Mouse (Mus musculus): ENCODE results near the gene Ccl20. TPM values are rescaled to one million over a fixed set of nuclear protein-coding genes. Genes with fewer than 3 reads are reported as not detected.

Ccl20 gene
- polyA plus RNA-seq, 1 experiment from 2014 or later: not detected

GRCm38 (mm10) chr1:83099580-83100137, 16.9 kb upstream of the Ccl20 start:
- Histone ChIP-seq H3K36me3 (ENCODE audit: control insufficient read depth, insufficient read depth, low read length) (no peaks in the 10 kb centered on the region), H3K27me3 (ENCODE audit: control insufficient read depth, insufficient read depth, low read length) (no peaks in the 10 kb centered on the region), H3K9ac (replicated peaks; ENCODE audit: low read depth, low read length) (no peak overlapping the region), H3K27ac (ENCODE audit: low read depth, low read length) (no peak overlapping the region), H3K9me3 (ENCODE audit: control insufficient read depth, low read length) (no peaks in the 10 kb centered on the region; the same call in 1 of the 2 replicates), H3K4me2 (ENCODE audit: low read depth, low read length) (no peak overlapping the region), H3K4me1 (ENCODE audit: control insufficient read depth, insufficient read depth, low read length) (no peaks in the 10 kb centered on the region), H3K4me3 (ENCODE audit: low read depth, low read length) (no peak overlapping the region)
- WGBS: 86% methylated on average over 7 of the region's 7 CpGs
- ATAC-seq (ENCODE audit: low read depth): no peak

GRCm38 (mm10) chr1:83101891-83102290, 14.7 kb upstream of the Ccl20 start:
- H3K9me3 ChIP-seq (ENCODE audit: control insufficient read depth, low read length): no peaks in the 10 kb centered on the region; the same call in 1 of the 2 replicates
- H3K27ac ChIP-seq (ENCODE audit: low read depth, low read length): no peak overlapping the region
- H3K4me1 ChIP-seq (ENCODE audit: control insufficient read depth, insufficient read depth, low read length): no peaks in the 10 kb centered on the region
- H3K27me3 ChIP-seq (ENCODE audit: control insufficient read depth, insufficient read depth, low read length): no peaks in the 10 kb centered on the region
- WGBS: 35% methylated on average over 3 of the region's 3 CpGs
- H3K4me2 ChIP-seq (ENCODE audit: low read depth, low read length): no peak overlapping the region
- no peak overlapping the region for H3K9ac ChIP-seq (replicated peaks; ENCODE audit: low read depth, low read length)
- H3K4me3 ChIP-seq (ENCODE audit: low read depth, low read length): no peak overlapping the region
- ATAC-seq (ENCODE audit: low read depth): 0 out of 2 replicates have a peak, but pooled peaks have one; percentile 34
- H3K36me3 ChIP-seq (ENCODE audit: control insufficient read depth, insufficient read depth, low read length): no peaks in the 10 kb centered on the region

- ATAC-seq (ENCODE audit: low read depth): no peak
- Histone ChIP-seq H3K4me2 (ENCODE audit: low read depth, low read length) (no peak overlapping the region), H3K4me3 (ENCODE audit: low read depth, low read length) (no peak overlapping the region), H3K9me3 (ENCODE audit: control insufficient read depth, low read length) (no peaks in the 10 kb centered on the region; the same call in 1 of the 2 replicates), H3K36me3 (ENCODE audit: control insufficient read depth, insufficient read depth, low read length) (no peaks in the 10 kb centered on the region), H3K27ac (ENCODE audit: low read depth, low read length) (no peak overlapping the region), H3K27me3 (ENCODE audit: control insufficient read depth, insufficient read depth, low read length) (no peaks in the 10 kb centered on the region), H3K4me1 (ENCODE audit: control insufficient read depth, insufficient read depth, low read length) (no peaks in the 10 kb centered on the region), H3K9ac (replicated peaks; ENCODE audit: low read depth, low read length) (no peak overlapping the region)
- WGBS: 68% methylated on average over 1 of the region's 1 CpGs
Measured at GRCm38 (mm10) chr1:83105464-83105863, 11.1 kb upstream of the Ccl20 start.

- Histone ChIP-seq H3K9me3 (ENCODE audit: control insufficient read depth, low read length) (no peaks in the 10 kb centered on the region; the same call in 1 of the 2 replicates), H3K4me2 (ENCODE audit: low read depth, low read length) (no peak overlapping the region), H3K36me3 (ENCODE audit: control insufficient read depth, insufficient read depth, low read length) (no peaks in the 10 kb centered on the region), H3K4me1 (ENCODE audit: control insufficient read depth, insufficient read depth, low read length) (no peaks in the 10 kb centered on the region), H3K4me3 (ENCODE audit: low read depth, low read length) (no peak overlapping the region), H3K27ac (ENCODE audit: low read depth, low read length) (no peak overlapping the region), H3K9ac (replicated peaks; ENCODE audit: low read depth, low read length) (no peak overlapping the region), H3K27me3 (ENCODE audit: control insufficient read depth, insufficient read depth, low read length) (no peaks in the 10 kb centered on the region)
- WGBS: 88% methylated on average over 5 of the region's 5 CpGs
- no peak for ATAC-seq (ENCODE audit: low read depth)
Measured at GRCm38 (mm10) chr1:83107410-83107978, 9.1 kb upstream of the Ccl20 start.

GRCm38 (mm10) chr1:83110992-83111391, 5.6 kb upstream of the Ccl20 start:
- Histone ChIP-seq H3K4me1 (ENCODE audit: control insufficient read depth, insufficient read depth, low read length) (no peaks in the 10 kb centered on the region), H3K27me3 (ENCODE audit: control insufficient read depth, insufficient read depth, low read length) (no peaks in the 10 kb centered on the region), H3K4me3 (ENCODE audit: low read depth, low read length) (no peak overlapping the region), H3K9ac (replicated peaks; ENCODE audit: low read depth, low read length) (no peak overlapping the region), H3K4me2 (ENCODE audit: low read depth, low read length) (no peak overlapping the region), H3K9me3 (ENCODE audit: control insufficient read depth, low read length) (no peaks in the 10 kb centered on the region), H3K36me3 (ENCODE audit: control insufficient read depth, insufficient read depth, low read length) (no peaks in the 10 kb centered on the region), H3K27ac (ENCODE audit: low read depth, low read length) (no peak overlapping the region)
- no peak for ATAC-seq (ENCODE audit: low read depth)

- 74% methylated on average over 5 of the region's 5 CpGs for WGBS
- H3K9ac ChIP-seq (replicated peaks; ENCODE audit: low read depth, low read length): no peak overlapping the region
- H3K4me2 ChIP-seq (ENCODE audit: low read depth, low read length): no peak overlapping the region
- ATAC-seq (ENCODE audit: low read depth): no peak
- H3K4me3 ChIP-seq (ENCODE audit: low read depth, low read length): no peak overlapping the region
- no peaks in the 10 kb centered on the region for H3K36me3 ChIP-seq (ENCODE audit: control insufficient read depth, insufficient read depth, low read length)
- no peaks in the 10 kb centered on the region for H3K9me3 ChIP-seq (ENCODE audit: control insufficient read depth, low read length)
- H3K27me3 ChIP-seq (ENCODE audit: control insufficient read depth, insufficient read depth, low read length): no peaks in the 10 kb centered on the region
- no peak overlapping the region for H3K27ac ChIP-seq (ENCODE audit: low read depth, low read length)
- no peaks in the 10 kb centered on the region for H3K4me1 ChIP-seq (ENCODE audit: control insufficient read depth, insufficient read depth, low read length)
Measured at GRCm38 (mm10) chr1:83111726-83112125, 4.8 kb upstream of the Ccl20 start.

- no peaks in the 10 kb centered on the region for H3K4me1 ChIP-seq (ENCODE audit: control insufficient read depth, insufficient read depth, low read length)
- H3K27me3 ChIP-seq (ENCODE audit: control insufficient read depth, insufficient read depth, low read length): no peaks in the 10 kb centered on the region
- no peak overlapping the region for H3K9ac ChIP-seq (replicated peaks; ENCODE audit: low read depth, low read length)
- no peaks in the 10 kb centered on the region for H3K9me3 ChIP-seq (ENCODE audit: control insufficient read depth, low read length)
- ATAC-seq (ENCODE audit: low read depth): no peak
- no peak overlapping the region for H3K4me3 ChIP-seq (ENCODE audit: low read depth, low read length)
- no peak overlapping the region for H3K27ac ChIP-seq (ENCODE audit: low read depth, low read length)
- H3K36me3 ChIP-seq (ENCODE audit: control insufficient read depth, insufficient read depth, low read length): no peaks in the 10 kb centered on the region
- 95% methylated on average over 3 of the region's 3 CpGs for WGBS
- no peak overlapping the region for H3K4me2 ChIP-seq (ENCODE audit: low read depth, low read length)
Measured at GRCm38 (mm10) chr1:83117217-83117616, 651 bp downstream of the Ccl20 start.

- WGBS: 91% methylated on average over 7 of the region's 7 CpGs
- Histone ChIP-seq H3K4me2 (ENCODE audit: low read depth, low read length) (no peak overlapping the region), H3K27ac (ENCODE audit: low read depth, low read length) (no peak overlapping the region)
Measured at GRCm38 (mm10) chr1:83117661-83118060, 1.1 kb downstream of the Ccl20 start.

GRCm38 (mm10) chr1:83119903-83120302, 3.3 kb downstream of the Ccl20 start:
- H3K4me2 ChIP-seq (ENCODE audit: low read depth, low read length): no peak overlapping the region
- H3K9ac ChIP-seq (replicated peaks; ENCODE audit: low read depth, low read length): no peak overlapping the region
- H3K4me3 ChIP-seq (ENCODE audit: low read depth, low read length): no peak overlapping the region
- no peak for ATAC-seq (ENCODE audit: low read depth)
- no peaks in the 10 kb centered on the region for H3K27me3 ChIP-seq (ENCODE audit: control insufficient read depth, insufficient read depth, low read length)
- H3K36me3 ChIP-seq (ENCODE audit: control insufficient read depth, insufficient read depth, low read length): no peaks in the 10 kb centered on the region
- H3K4me1 ChIP-seq (ENCODE audit: control insufficient read depth, insufficient read depth, low read length): no peaks in the 10 kb centered on the region
- H3K9me3 ChIP-seq (ENCODE audit: control insufficient read depth, low read length): no peaks in the 10 kb centered on the region
- no peak overlapping the region for H3K27ac ChIP-seq (ENCODE audit: low read depth, low read length)

More at GRCm38 (mm10) chr1:83117661-83118060, 1.1 kb downstream of the Ccl20 start:
- ATAC-seq (ENCODE audit: low read depth): no peak
- Histone ChIP-seq H3K4me1 (ENCODE audit: control insufficient read depth, insufficient read depth, low read length) (no peaks in the 10 kb centered on the region), H3K36me3 (ENCODE audit: control insufficient read depth, insufficient read depth, low read length) (no peaks in the 10 kb centered on the region), H3K27me3 (ENCODE audit: control insufficient read depth, insufficient read depth, low read length) (no peaks in the 10 kb centered on the region), H3K9ac (replicated peaks; ENCODE audit: low read depth, low read length) (no peak overlapping the region), H3K9me3 (ENCODE audit: control insufficient read depth, low read length) (no peaks in the 10 kb centered on the region), H3K4me3 (ENCODE audit: low read depth, low read length) (no peak overlapping the region)
